Mouse (Mus musculus) hindbrain, embryonic 11.5 days (tissue): ENCODE measurements at regions not wholly inside any gene's neighbourhood (a gene's known extent, or its start where the extent isn't known, plus 50 kb on each side); places are given as distances from the start of the nearest gene placed in this dataset.
A peak's percentile ranks its signal among the peaks of the same experiment; 100 is the strongest.

ENCODE experiments used
- ATAC-seq: fragments of 200-750 bp; cut with Nextera tagmentation; 2 replicates; pipeline ENCODE4 v1.8.0; 2017; ENCODE audit warnings: mild to moderate bottlenecking, moderate TSS enrichment, moderate library complexity; ENCODE audit not compliant: low FRiP score
- DNase-seq: peaks from one replicate; pipeline ENCODE4 v3.0.0-alpha.2; 2015; ENCODE audit warnings: low spot score
- H3K27ac ChIP-seq: fragments of 300-500 bp; sonication (generic); 2 replicates; pipeline ENCODE4 v1.5.1; 2014; ENCODE audit warnings: mild to moderate bottlenecking, low read depth, low read length
- H3K27me3 ChIP-seq: fragments of 300-500 bp; sonication (generic); 2 replicates; pipeline ENCODE4 v1.6.1; 2014; ENCODE audit warnings: mild to moderate bottlenecking, low read length, moderate library complexity, mixed read lengths; ENCODE audit not compliant: control insufficient read depth, insufficient read depth
- H3K36me3 ChIP-seq: fragments of 300-500 bp; sonication (generic); 2 replicates; pipeline ENCODE4 v1.6.1; 2014; ENCODE audit warnings: mild to moderate bottlenecking, low read length, moderate library complexity, mixed read lengths; ENCODE audit not compliant: control insufficient read depth, insufficient read depth
- H3K4me1 ChIP-seq: fragments of 300-500 bp; sonication (generic); replicated peaks from 2 replicates; pipeline ENCODE4 v1.6.1; 2014; ENCODE audit warnings: low read length, mixed read lengths; ENCODE audit not compliant: control insufficient read depth, insufficient read depth
- H3K4me2 ChIP-seq: fragments of 300-500 bp; sonication (generic); replicated peaks from 2 replicates; pipeline ENCODE4 v1.6.1; 2014; ENCODE audit warnings: mild to moderate bottlenecking, low read depth, low read length
- H3K4me3 ChIP-seq: fragments of 300-500 bp; sonication (generic); 2 replicates; pipeline ENCODE4 v1.5.1; 2014; ENCODE audit warnings: low read depth, low read length
- H3K9ac ChIP-seq: fragments of 300-500 bp; sonication (generic); 2 replicates; pipeline ENCODE4 v1.6.1; 2014; ENCODE audit warnings: low read depth, low read length
- H3K9me3 ChIP-seq: fragments of 300-500 bp; sonication (generic); 2 replicates; pipeline ENCODE4 v1.6.1; 2016; ENCODE audit warnings: low read length; ENCODE audit not compliant: control insufficient read depth
- WGBS: fragments of 180-500 bp; shearing (Covaris S2); extraction: QIAGEN DNeasy Blood & Tissue Kit; methylation state at CpG from one replicate; pipeline ENCODE4 v1.1.7; 2014; 5-methylcytosine and 5-hydroxymethylcytosine counted together

GRCm38 (mm10) chr10:46045474-46046093 lies 468.0 kb downstream of the Hace1 start:
- DNase-seq (no peak), ATAC-seq (peak; percentile 80)
- no peaks in the 10 kb centered on the region for H3K9me3 ChIP-seq
- H3K27me3 ChIP-seq: no peaks in the 10 kb centered on the region
- H3K9ac ChIP-seq: no peak overlapping the region
- no peaks in the 10 kb centered on the region; the same call in 1 of the 2 replicates for H3K4me1 ChIP-seq
- no peak overlapping the region for H3K4me2 ChIP-seq
- H3K4me3 ChIP-seq: no peak overlapping the region
- WGBS: 30% methylated on average over 6 of the region's 6 CpGs
- no peaks in the 10 kb centered on the region for H3K36me3 ChIP-seq
- H3K27ac ChIP-seq: no peak overlapping the region

DNA sequence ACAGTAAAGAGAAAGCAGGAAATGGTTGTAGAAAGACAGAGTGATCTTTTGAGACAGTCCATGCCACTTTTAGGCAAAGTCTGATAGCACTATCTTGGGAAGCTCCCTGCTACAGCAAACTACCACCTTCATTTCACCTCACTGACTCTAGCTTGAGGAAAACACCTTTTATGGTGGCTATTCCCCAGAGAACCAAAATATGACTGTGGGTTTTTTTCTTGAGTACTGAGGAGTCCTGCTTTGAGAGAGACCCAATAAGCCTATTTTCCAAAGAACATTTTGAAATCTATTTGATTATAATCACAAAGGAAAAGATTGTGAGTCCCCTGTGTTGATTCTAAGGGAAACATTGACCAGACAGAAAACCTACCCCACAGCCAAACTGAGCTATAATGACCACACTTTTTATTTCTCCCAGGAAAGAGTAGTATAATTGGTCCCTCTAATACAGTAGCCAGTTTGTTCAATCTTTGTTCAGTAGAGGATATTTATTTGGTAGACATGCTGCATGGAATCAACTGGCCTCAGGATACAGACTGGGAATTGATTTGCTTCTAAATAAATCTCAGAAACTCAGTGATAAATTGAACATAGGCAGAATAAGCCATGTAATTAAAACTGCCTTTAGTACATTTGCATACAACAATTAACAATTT lies 468.6 kb downstream of the Hace1 start:
- H3K4me1 ChIP-seq: no peaks in the 10 kb centered on the region; the same call in 1 of the 2 replicates
- no peak for DNase-seq
- no peak overlapping the region for H3K9ac ChIP-seq
- no peaks in the 10 kb centered on the region for H3K36me3 ChIP-seq
- H3K27me3 ChIP-seq: no peaks in the 10 kb centered on the region
- H3K4me3 ChIP-seq: no peak overlapping the region
- no peak overlapping the region for H3K4me2 ChIP-seq
- H3K9me3 ChIP-seq: no peaks in the 10 kb centered on the region
- ATAC-seq: no peak
- H3K27ac ChIP-seq: no peak overlapping the region

GRCm38 (mm10) chr10:46046890-46047414 lies 469.3 kb downstream of the Hace1 start:
- no peak for ATAC-seq

GRCm38 (mm10) chr10:46047591-46047990 lies 470.0 kb downstream of the Hace1 start:
- Histone ChIP-seq H3K27me3 (no peaks in the 10 kb centered on the region), H3K4me3 (no peak overlapping the region), H3K4me2 (no peak overlapping the region), H3K27ac (no peak overlapping the region), H3K4me1 (no peaks in the 10 kb centered on the region; the same call in 1 of the 2 replicates), H3K9me3 (no peaks in the 10 kb centered on the region), H3K36me3 (no peaks in the 10 kb centered on the region), H3K9ac (no peak overlapping the region)
- WGBS: 72% methylated on average over 4 of the region's 4 CpGs
- no peak for ATAC-seq
- no peak for DNase-seq

More at GRCm38 (mm10) chr10:46046890-46047414, 469.3 kb downstream of the Hace1 start:
- Histone ChIP-seq H3K9me3 (no peaks in the 10 kb centered on the region), H3K4me3 (no peak overlapping the region), H3K27ac (no peak overlapping the region), H3K9ac (no peak overlapping the region), H3K27me3 (no peaks in the 10 kb centered on the region), H3K36me3 (no peaks in the 10 kb centered on the region), H3K4me1 (no peaks in the 10 kb centered on the region; the same call in 1 of the 2 replicates), H3K4me2 (no peak overlapping the region)
- no peak for DNase-seq
- WGBS: 82% methylated on average over 8 of the region's 8 CpGs

GRCm38 (mm10) chr10:46057362-46058198 lies 480.0 kb downstream of the Hace1 start:
- peak; percentile 67; the same call in 1 of the 2 replicates for ATAC-seq
- no peak overlapping the region for H3K4me3 ChIP-seq
- peak; percentile 83 for DNase-seq
- H3K4me1 ChIP-seq: no peaks in the 10 kb centered on the region
- no peak overlapping the region for H3K9ac ChIP-seq
- no peak overlapping the region for H3K27ac ChIP-seq
- no peaks in the 10 kb centered on the region for H3K36me3 ChIP-seq
- H3K9me3 ChIP-seq: no peaks in the 10 kb centered on the region
- H3K27me3 ChIP-seq: no peaks in the 10 kb centered on the region
- 40% methylated on average over 14 of the region's 14 CpGs for WGBS
- no peak overlapping the region for H3K4me2 ChIP-seq

DNA sequence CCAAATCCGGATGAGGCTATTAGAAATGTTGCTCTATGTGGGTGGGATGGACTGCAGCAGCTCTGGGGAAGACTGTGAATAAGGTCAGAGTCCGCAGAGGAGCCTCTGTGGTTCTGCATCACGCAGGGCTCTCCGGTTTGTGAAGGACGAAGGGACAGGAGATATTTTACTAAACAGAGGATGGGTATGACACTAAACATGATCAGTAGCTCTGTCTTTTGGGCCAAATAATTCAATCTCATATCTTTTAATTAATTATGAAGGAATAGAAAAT lies 480.5 kb downstream of the Hace1 start:
- no peaks in the 10 kb centered on the region for H3K9me3 ChIP-seq
- DNase-seq: no peak
- WGBS: 77% methylated on average over 5 of the region's 5 CpGs
- H3K9ac ChIP-seq: no peak overlapping the region
- H3K4me3 ChIP-seq: no peak overlapping the region
- H3K27ac ChIP-seq: no peak overlapping the region
- ATAC-seq: no peak
- no peak overlapping the region for H3K4me2 ChIP-seq
- H3K36me3 ChIP-seq: no peaks in the 10 kb centered on the region
- no peaks in the 10 kb centered on the region for H3K27me3 ChIP-seq
- no peaks in the 10 kb centered on the region for H3K4me1 ChIP-seq

DNA sequence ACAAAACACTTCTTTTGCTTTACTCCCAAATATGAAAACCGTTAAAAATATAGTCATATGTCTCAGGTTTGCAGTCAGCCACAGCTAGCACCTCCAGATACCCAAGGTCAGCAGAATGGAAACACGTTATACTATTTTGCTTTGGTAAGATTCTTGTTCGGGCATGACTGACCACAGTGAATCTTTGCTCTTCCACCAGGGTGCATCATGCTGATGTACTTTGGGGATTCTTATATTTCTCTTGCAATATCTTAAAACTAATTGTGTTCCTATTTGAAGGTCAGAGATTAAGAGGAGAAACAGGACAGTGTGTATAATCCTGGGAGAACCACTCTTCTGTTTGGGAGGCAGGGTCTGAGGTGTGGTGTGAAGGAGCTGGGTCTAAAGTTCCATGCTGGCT lies 481.7 kb downstream of the Hace1 start:
- H3K4me2 ChIP-seq: no peak overlapping the region
- no peaks in the 10 kb centered on the region for H3K27me3 ChIP-seq
- DNase-seq (no peak), ATAC-seq (no peak)
- H3K27ac ChIP-seq: no peak overlapping the region
- 87% methylated on average over 3 of the region's 3 CpGs for WGBS
- no peaks in the 10 kb centered on the region for H3K36me3 ChIP-seq
- no peaks in the 10 kb centered on the region for H3K9me3 ChIP-seq
- H3K9ac ChIP-seq: no peak overlapping the region
- no peaks in the 10 kb centered on the region for H3K4me1 ChIP-seq
- H3K4me3 ChIP-seq: no peak overlapping the region

DNA sequence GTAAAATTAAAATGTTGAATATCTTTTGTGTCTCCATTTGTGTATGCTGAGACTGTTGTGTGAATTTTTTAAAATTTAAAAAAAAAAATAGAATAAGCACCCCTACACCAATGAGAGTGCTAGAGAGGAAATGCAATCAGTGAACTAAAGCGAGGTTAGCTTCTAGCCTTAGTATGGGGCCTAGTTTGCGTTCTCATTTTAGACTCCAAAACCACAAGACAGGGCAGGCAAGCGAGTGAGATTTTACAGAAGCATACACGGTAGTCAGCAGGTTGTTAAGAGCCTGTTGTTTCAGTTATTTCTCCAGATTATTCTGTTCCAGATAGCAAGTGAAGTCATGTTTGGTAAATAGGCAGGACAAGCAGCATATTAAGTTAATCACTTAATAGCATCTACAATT lies 486.2 kb downstream of the Hace1 start:
- no peaks in the 10 kb centered on the region for H3K9me3 ChIP-seq
- H3K4me3 ChIP-seq: no peak overlapping the region
- no peak overlapping the region for H3K9ac ChIP-seq
- no peak overlapping the region for H3K4me2 ChIP-seq
- no peaks in the 10 kb centered on the region for H3K4me1 ChIP-seq
- ATAC-seq (no peak), DNase-seq (no peak)
- WGBS: 93% methylated on average over 4 of the region's 4 CpGs
- H3K36me3 ChIP-seq: no peaks in the 10 kb centered on the region
- no peak overlapping the region for H3K27ac ChIP-seq
- H3K27me3 ChIP-seq: no peaks in the 10 kb centered on the region
